Mouse (Mus musculus): ENCODE results near the gene Fam198b. TPM values are rescaled to one million over a fixed set of nuclear protein-coding genes. Genes with fewer than 3 reads are reported as not detected.

Fam198b gene
- total RNA-seq, 2 experiments from 2014 or later = 0.23 TPM; not detected in 1

- ATAC-seq (replicated peaks; ENCODE audit: low FRiP score, low TSS enrichment, poor library complexity, severe bottlenecking) = no peak
These were observed 2.7 kb upstream of the Fam198b start for GRCm38 (mm10) chr3:79881645-79882044.

DNA sequence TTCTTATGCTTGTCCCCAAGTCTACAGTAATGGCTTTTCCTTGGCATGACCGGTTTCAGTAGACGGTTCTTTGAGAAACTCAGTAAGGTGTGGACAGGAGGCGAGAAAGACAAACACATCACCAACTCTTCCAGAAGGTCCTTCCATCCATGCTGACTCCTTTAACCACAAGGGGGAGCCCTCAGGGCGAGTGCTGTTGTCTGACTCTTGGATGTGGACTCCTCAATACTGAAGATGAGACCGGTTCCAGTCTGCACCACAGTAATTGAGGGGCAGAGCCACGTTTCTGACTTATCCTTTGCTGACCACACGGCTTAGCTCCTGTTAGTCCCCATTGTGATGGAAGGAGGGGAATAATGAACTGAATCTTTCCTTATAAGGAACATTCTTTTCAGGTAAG lies 1.2 kb upstream of the Fam198b start:
- ATAC-seq (replicated peaks; ENCODE audit: low FRiP score, low TSS enrichment, poor library complexity, severe bottlenecking) = peak; percentile 83

GRCm38 (mm10) chr3:79884761-79885189 lies 442 bp downstream of the Fam198b start:
- peak; percentile 74 for ATAC-seq (replicated peaks; ENCODE audit: low FRiP score, low TSS enrichment, poor library complexity, severe bottlenecking)

- no peak for ATAC-seq (replicated peaks; ENCODE audit: low FRiP score, low TSS enrichment, poor library complexity, severe bottlenecking)
These were observed 1.5 kb downstream of the Fam198b start for GRCm38 (mm10) chr3:79885686-79886356.

GRCm38 (mm10) chr3:79886357-79887091 lies 2.2 kb downstream of the Fam198b start:
- peak; percentile 60 for ATAC-seq (replicated peaks; ENCODE audit: low FRiP score, low TSS enrichment, poor library complexity, severe bottlenecking)

DNA sequence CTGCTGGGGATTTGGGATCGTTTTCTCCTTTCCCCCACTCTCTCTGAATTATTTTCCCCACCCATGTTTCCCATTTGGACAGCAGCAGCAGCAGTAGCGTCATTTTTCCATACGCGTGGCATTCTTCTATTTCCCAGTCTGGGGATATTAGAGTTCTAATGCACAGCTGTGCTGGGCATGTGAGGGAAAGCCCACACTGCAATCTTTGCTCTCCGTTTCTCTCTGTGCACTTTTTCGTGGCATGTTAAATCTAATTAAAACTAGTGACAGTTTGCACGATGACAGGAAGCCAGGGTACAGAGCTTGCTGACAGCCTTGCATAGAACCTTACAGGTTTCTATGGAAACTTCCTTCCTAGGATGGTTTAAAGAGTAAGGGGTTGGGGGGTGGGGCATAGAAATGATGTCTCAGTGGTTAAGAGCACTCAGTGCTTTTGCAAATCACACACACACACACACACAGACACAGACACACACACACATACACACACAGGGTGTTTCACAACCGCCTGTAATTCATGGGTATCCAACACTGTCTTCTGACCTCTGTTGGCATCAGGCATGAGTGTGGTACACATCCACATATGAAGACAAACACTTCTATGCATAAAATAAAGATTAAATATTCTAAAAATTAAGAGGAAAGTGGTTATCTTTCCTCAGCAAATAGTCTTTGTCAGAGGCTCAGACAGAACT lies 3.0 kb downstream of the Fam198b start:
- no peak for ATAC-seq (replicated peaks; ENCODE audit: low FRiP score, low TSS enrichment, poor library complexity, severe bottlenecking)

DNA sequence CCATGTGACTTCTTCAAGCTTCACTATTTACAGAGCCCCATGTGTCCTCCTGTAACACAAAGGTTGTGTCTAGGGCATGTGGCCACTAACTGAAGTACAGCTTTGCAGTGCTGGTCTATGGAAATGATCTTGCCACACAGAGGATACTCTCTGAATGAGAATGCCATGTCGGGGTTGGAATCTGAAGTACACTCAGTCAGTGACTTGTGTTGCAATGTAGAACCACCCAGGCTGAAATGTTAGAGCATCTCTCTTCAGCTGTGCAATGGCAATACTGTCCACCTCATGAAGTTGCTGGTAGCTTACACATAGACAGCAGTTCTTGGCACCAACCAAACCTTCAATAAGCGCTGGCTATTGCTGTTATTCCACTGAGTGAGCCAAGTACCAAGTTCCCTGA lies 3.6 kb downstream of the Fam198b start:
- no peak for ATAC-seq (replicated peaks; ENCODE audit: low FRiP score, low TSS enrichment, poor library complexity, severe bottlenecking)

GRCm38 (mm10) chr3:79897534-79898370 lies 13.4 kb downstream of the Fam198b start:
- ATAC-seq (replicated peaks; ENCODE audit: low FRiP score, low TSS enrichment, poor library complexity, severe bottlenecking) = no peak

- no peak for ATAC-seq (replicated peaks; ENCODE audit: low FRiP score, low TSS enrichment, poor library complexity, severe bottlenecking)
These were observed 14.2 kb downstream of the Fam198b start for GRCm38 (mm10) chr3:79898514-79898913.

- no peak for ATAC-seq (replicated peaks; ENCODE audit: low FRiP score, low TSS enrichment, poor library complexity, severe bottlenecking)
These were observed 15.6 kb downstream of the Fam198b start for GRCm38 (mm10) chr3:79899906-79900305.

DNA sequence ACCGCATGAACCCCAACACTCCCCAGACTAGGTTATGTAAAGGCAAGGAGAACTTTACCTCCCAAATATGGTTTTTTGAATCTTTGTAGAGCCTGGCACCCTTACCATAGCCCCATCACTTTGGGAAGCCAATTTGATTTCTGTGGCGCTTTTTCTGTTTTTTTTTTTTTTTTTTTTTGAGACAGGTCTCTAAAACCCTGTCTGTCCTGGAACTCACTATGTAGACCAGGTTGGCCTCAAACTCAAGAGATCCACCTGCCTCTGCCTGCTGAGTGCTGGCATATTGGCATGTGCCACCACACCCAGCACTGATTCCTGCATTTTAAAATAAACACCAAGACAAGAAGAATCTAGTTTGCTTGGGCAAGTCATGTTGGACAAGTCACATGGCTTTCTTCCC lies 16.2 kb downstream of the Fam198b start:
- ATAC-seq (replicated peaks; ENCODE audit: low FRiP score, low TSS enrichment, poor library complexity, severe bottlenecking) = no peak

DNA sequence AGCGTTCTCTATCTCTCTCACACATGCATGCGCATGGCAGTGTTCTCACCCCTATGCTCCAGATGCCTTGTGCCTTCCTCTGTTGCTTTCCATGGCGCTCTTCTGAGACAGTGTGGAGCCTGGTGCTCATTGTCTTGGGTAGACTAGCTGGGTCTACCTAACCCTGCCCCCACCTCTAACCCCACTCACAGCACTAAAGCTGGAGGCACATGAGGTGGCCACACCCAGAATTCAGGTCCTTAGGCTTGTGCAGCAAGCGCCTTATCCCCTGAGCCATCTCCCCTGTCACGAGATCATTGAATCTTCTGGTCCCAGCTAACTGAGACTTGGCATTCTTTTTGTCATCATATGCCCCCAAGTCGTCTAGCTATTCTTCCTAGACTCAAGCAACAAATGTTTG lies 17.0 kb downstream of the Fam198b start:
- no peak for ATAC-seq (replicated peaks; ENCODE audit: low FRiP score, low TSS enrichment, poor library complexity, severe bottlenecking)

- no peak for ATAC-seq (replicated peaks; ENCODE audit: low FRiP score, low TSS enrichment, poor library complexity, severe bottlenecking)
These were observed 17.4 kb downstream of the Fam198b start for GRCm38 (mm10) chr3:79901734-79902133.

- no peak for ATAC-seq (replicated peaks; ENCODE audit: low FRiP score, low TSS enrichment, poor library complexity, severe bottlenecking)
These were observed 19.5 kb downstream of the Fam198b start for GRCm38 (mm10) chr3:79903803-79904202.

GRCm38 (mm10) chr3:79904238-79904757 lies 20.0 kb downstream of the Fam198b start:
- ATAC-seq (replicated peaks; ENCODE audit: low FRiP score, low TSS enrichment, poor library complexity, severe bottlenecking) = no peak

- no peak for ATAC-seq (replicated peaks; ENCODE audit: low FRiP score, low TSS enrichment, poor library complexity, severe bottlenecking)
These were observed 21.1 kb downstream of the Fam198b start for GRCm38 (mm10) chr3:79905397-79905796.

DNA sequence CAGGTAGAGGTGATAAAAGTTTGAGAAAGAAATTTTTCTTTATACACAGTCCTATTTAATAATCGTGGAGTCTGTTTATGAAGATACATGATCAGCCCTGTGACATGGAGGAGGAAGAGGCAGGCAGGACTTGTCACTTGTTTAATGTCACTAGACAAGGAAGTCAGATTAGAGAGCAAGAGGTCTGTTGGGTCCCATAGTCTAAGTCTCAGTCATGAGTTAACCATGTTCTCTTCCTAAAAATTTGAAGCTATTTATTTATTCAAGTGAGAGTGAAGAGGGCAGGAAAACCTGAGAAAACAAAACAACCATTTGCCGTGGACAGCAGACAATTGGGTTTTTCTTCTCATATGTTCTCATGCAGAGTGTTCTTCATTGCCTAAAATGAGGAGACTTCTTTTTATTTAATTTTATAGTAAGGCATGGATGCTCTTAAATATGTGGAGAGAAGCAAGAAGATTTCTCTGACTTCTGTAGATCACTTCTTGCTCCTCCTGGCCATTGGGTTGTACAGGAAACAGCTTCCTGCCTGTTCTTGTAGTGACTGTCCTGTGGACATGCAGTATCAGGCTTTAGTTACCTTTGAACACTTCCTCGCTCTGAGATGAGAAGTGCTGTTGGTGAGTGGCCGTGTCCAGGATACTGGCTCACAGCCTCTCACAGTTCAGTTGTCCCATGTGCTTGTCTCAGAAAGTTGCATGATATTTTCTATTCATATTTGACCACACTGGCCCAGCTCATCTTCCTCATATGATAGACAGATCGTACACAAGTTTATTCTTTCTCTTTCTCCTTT lies 22.1 kb downstream of the Fam198b start:
- no peak for ATAC-seq (replicated peaks; ENCODE audit: low FRiP score, low TSS enrichment, poor library complexity, severe bottlenecking)

DNA sequence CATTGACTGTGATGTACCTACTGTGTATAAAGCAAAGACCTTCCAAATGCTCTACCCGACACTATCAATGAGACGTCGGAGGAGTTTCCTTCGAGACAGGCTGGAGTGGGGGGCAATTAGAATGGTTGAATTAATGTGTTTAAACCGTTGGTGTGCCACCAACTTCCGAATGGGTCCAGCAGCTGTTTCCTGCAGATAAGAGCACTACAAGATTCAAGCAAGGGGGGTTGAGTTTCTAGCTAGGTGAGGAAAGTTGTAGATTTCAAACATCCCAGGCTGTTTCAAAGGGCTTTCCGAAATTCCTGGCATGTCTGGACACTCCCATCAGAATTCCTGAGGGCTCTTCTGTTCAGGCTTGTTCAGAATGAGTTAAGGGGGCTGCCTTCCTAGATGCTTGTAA lies 22.9 kb downstream of the Fam198b start:
- peak; percentile 84 for ATAC-seq (replicated peaks; ENCODE audit: low FRiP score, low TSS enrichment, poor library complexity, severe bottlenecking)
